Mouse (Mus musculus): ENCODE measurements around the gene Cdk14. TPM values are rescaled to one million over a fixed set of nuclear protein-coding genes. Genes with fewer than 3 reads are reported as not detected.

Gene Cdk14
- polyA plus RNA-seq, 1 experiment from 2014 or later: 42.2 TPM

DNA sequence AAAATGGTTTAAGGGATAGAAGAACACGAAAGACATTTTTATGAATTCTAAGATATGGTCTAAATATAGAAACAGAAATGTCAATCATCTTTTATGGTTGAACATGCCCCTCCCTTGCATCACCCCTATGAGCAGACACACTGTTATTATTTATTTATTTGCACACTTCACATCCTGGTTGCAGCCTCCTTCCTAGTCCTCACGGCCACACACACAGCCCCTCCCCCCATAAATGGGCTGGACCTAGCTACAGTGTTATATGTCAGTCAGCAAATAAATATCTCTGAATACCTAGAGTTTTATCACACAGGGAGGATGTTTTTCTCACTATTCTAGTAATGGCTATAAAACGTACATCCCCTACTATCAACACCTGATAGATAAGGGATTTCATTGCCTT, 633.3 kb downstream of the Cdk14 start:
- WGBS: 82% methylated on average over 3 of the region's 3 CpGs
- H3K4me1 ChIP-seq: no peaks in the 10 kb centered on the region
- no peak overlapping the region for H3K4me2 ChIP-seq
- H3K4me3 ChIP-seq (replicated peaks): no peak overlapping the region
- no peak overlapping the region for H3K9ac ChIP-seq (replicated peaks)
- no peaks in the 10 kb centered on the region for H3K36me3 ChIP-seq
- no peak for ATAC-seq (ENCODE audit: low FRiP score)
- no peaks in the 10 kb centered on the region for H3K9me3 ChIP-seq (replicated peaks)
- no peak overlapping the region for H3K27ac ChIP-seq (replicated peaks)
- H3K27me3 ChIP-seq (replicated peaks): no peaks in the 10 kb centered on the region

DNA sequence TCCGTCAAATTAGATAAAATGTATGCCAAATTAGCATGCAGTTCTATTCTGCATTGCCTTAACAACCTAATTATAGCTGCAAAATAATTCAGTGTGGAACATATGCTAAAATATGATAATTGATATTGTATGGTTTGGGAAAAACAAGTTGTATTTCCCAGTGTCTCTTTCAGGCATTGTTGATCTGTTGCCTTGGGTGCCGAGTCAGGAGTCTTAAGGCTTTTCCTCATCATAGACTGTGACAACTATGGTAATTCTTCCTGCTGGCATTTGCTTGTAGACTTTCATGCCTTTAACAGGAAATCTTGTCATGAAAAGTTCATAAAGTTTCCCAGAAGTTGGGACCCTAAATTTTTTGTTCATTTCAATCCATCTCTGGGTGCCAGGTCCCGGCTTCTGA, 641.8 kb downstream of the Cdk14 start:
- Histone ChIP-seq H3K4me1 (no peaks in the 10 kb centered on the region), H3K27ac (replicated peaks) (no peak overlapping the region), H3K9me3 (replicated peaks) (no peaks in the 10 kb centered on the region), H3K4me3 (replicated peaks) (no peak overlapping the region), H3K27me3 (replicated peaks) (no peaks in the 10 kb centered on the region), H3K4me2 (no peak overlapping the region), H3K9ac (replicated peaks) (no peak overlapping the region), H3K36me3 (no peaks in the 10 kb centered on the region)
- no peak for ATAC-seq (ENCODE audit: low FRiP score)
- 88% methylated on average over 3 of the region's 3 CpGs for WGBS

DNA sequence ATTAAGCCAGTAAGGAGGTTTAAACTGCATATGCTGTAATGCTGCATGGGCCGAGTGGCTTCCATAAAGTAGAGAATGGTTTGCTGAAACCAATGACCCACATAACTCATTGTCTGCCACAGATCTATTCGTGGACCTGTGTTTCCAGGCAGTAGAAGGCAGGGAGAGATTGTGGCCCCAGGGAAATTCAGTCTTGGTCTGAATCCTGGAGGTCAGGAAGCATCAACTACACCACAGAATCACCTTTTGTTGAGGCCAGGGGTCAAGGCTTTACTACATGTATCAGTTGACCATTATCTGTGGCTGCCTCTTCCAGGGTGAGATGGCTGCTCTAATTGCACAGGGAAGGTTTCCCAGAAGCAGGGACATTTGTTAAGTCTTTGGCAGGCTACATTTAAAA, 643.6 kb downstream of the Cdk14 start:
- H3K27ac ChIP-seq (replicated peaks): no peak overlapping the region
- ATAC-seq (ENCODE audit: low FRiP score): no peak
- H3K9ac ChIP-seq (replicated peaks): no peak overlapping the region
- H3K36me3 ChIP-seq: no peaks in the 10 kb centered on the region
- no peak overlapping the region for H3K4me3 ChIP-seq (replicated peaks)
- no peaks in the 10 kb centered on the region for H3K27me3 ChIP-seq (replicated peaks)
- H3K4me2 ChIP-seq: no peak overlapping the region
- H3K9me3 ChIP-seq (replicated peaks): no peaks in the 10 kb centered on the region
- WGBS: 45% methylated on average over 2 of the region's 2 CpGs
- H3K4me1 ChIP-seq: no peaks in the 10 kb centered on the region

DNA sequence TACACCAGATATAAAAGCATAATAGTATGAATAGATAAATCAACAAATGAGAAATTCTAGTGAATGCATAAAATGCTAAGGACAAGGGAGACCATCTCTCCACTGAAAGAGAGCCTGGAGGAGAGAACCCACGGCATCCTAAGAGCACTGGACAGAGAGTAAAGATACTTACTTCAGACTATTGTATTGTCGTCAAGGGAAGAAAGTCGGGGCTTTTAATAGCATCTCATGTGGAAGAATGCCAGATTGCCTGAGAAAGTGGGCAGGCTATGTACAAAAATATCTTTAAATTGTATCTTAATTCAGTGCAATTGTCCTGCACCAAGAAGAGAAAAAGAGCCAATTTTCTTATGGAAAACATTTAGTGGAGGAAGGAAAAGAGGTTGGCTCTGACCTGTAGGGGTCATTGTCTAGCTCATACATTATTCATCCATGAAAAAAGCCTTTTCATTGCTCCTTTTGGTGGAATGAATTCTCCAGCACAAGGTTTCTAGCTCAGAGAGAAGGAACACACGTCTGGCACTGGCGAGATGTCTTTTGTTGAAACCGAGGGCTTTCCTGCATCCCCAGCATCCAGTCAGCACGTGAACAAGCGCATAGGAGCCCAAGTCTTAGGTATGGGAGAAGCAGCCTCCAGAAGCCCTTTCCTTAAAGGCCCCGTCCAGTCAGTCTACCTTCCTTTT, 646.9 kb downstream of the Cdk14 start:
- WGBS: 23% methylated on average over 9 of the region's 9 CpGs
- Histone ChIP-seq H3K9ac (replicated peaks) (no peak overlapping the region), H3K9me3 (replicated peaks) (no peaks in the 10 kb centered on the region), H3K4me2 (no peak overlapping the region), H3K27me3 (replicated peaks) (no peaks in the 10 kb centered on the region), H3K27ac (replicated peaks) (no peak overlapping the region), H3K4me3 (replicated peaks) (no peak overlapping the region), H3K4me1 (no peaks in the 10 kb centered on the region), H3K36me3 (no peaks in the 10 kb centered on the region)
- 0 out of 2 replicates have a peak, but pooled peaks have one; percentile 14 for ATAC-seq (ENCODE audit: low FRiP score)

DNA sequence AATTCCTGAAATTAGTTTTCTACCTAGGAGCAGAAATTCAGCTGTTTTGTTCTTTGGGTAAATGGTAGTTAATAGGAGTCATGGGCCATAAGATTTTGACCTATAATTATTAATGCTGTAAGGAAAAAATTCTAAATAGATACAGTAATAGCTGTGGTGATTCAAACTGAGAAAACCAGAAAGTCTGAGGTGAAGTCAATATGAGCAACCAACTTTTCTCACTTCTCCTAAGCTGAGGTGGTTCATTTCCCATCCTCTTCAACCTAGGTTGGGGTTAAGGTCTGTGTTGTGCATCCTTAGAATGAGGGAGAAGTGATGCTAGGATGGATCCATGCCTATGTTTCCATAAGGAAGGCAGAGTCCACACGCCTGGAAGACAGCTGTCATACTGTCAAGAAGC, 649.5 kb downstream of the Cdk14 start:
- 80% methylated on average over 1 of the region's 1 CpGs for WGBS
- Histone ChIP-seq H3K9me3 (replicated peaks) (no peaks in the 10 kb centered on the region), H3K4me3 (replicated peaks) (no peak overlapping the region), H3K9ac (replicated peaks) (no peak overlapping the region), H3K36me3 (no peaks in the 10 kb centered on the region), H3K4me2 (no peak overlapping the region), H3K27me3 (replicated peaks) (0 out of 2 replicates have a peak, but pooled peaks cover 3% of the 10 kb centered on the region), H3K4me1 (no peaks in the 10 kb centered on the region), H3K27ac (replicated peaks) (no peak overlapping the region)
- no peak for ATAC-seq (ENCODE audit: low FRiP score)

DNA sequence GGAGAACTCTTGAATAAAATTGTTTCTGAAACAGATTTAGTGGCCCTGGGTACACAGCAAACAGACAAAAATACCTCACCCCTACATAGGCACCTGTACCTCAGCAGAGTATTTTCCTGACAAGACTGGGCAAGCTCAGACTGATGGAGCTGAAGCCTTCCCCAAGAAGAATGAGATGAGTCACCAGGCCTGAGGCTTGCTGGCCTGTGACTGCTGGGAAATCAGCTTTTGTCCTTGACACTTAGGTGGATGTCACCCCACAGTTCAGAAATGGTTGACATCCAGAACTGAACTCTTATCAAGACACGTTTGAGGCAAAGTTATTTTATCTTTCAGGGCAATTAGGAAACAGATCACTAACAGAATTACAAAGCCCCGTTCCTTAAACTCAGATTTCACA, 652.2 kb downstream of the Cdk14 start:
- Histone ChIP-seq H3K9me3 (replicated peaks) (no peaks in the 10 kb centered on the region), H3K36me3 (no peaks in the 10 kb centered on the region)
- no peak for ATAC-seq (ENCODE audit: low FRiP score)

DNA sequence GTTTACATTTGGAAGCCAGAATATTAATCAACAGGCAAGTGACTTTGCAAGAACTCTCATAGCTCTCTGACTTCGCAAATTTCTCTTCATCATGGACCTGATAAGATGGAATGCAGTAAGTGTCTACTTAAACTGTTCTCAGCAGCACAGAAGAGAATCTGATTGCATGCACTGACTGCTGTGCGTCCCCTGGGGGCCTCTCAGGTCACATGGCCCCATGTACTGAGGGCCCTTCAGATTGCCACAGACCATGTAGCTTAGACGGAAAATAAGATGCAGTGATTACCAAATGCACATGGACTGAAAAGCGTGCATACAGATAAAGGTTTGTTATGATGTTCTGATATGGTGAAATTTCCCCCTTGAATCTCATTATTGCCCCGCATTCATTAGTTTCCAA, 653.4 kb downstream of the Cdk14 start:
- H3K27me3 ChIP-seq (replicated peaks): 0 out of 2 replicates have a peak, but pooled peaks cover 3% of the 10 kb centered on the region
- no peak overlapping the region for H3K27ac ChIP-seq (replicated peaks)
- no peaks in the 10 kb centered on the region for H3K9me3 ChIP-seq (replicated peaks)
- no peak overlapping the region for H3K4me2 ChIP-seq
- no peak overlapping the region for H3K4me3 ChIP-seq (replicated peaks)
- no peaks in the 10 kb centered on the region for H3K36me3 ChIP-seq
- WGBS: 78% methylated on average over 5 of the region's 5 CpGs
- no peak for ATAC-seq (ENCODE audit: low FRiP score)
- no peak overlapping the region for H3K9ac ChIP-seq (replicated peaks)
- H3K4me1 ChIP-seq: no peaks in the 10 kb centered on the region

More for the DNA sequence above, 652.2 kb downstream of the Cdk14 start:
- 0 out of 2 replicates have a peak, but pooled peaks cover 3% of the 10 kb centered on the region for H3K27me3 ChIP-seq (replicated peaks)
- no peak overlapping the region for H3K4me3 ChIP-seq (replicated peaks)
- no peak overlapping the region for H3K27ac ChIP-seq (replicated peaks)
- H3K4me1 ChIP-seq: no peaks in the 10 kb centered on the region
- WGBS: 82% methylated on average over 2 of the region's 2 CpGs
- no peak overlapping the region for H3K9ac ChIP-seq (replicated peaks)
- H3K4me2 ChIP-seq: no peak overlapping the region

DNA sequence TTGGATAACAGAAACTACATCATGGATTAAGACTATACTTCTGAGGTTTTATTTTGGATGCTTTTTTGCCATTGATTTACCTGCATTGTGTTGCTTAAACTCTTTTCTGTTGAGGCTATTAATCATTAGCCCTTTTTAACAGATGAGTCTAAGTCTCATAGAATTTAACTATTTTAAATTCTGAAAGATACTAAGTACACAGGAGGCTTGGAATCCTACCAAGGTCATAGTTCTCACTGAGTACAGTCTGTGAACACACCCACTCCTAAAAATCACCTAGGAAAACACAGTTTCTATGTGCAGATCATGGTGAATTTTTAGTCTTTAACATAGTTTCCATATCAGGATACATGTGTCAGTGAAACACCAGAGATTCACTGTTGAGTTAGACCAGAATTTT, 658.2 kb downstream of the Cdk14 start:
- no peak for ATAC-seq (ENCODE audit: low FRiP score)
- Histone ChIP-seq H3K27ac (replicated peaks) (no peak overlapping the region), H3K36me3 (no peaks in the 10 kb centered on the region), H3K4me2 (no peak overlapping the region), H3K9ac (replicated peaks) (no peak overlapping the region), H3K4me3 (replicated peaks) (no peak overlapping the region), H3K9me3 (replicated peaks) (no peaks in the 10 kb centered on the region), H3K4me1 (peaks cover 9% of the 10 kb centered on the region; the same call in 1 of the 2 replicates), H3K27me3 (replicated peaks) (0 out of 2 replicates have a peak, but pooled peaks cover 6% of the 10 kb centered on the region)

DNA sequence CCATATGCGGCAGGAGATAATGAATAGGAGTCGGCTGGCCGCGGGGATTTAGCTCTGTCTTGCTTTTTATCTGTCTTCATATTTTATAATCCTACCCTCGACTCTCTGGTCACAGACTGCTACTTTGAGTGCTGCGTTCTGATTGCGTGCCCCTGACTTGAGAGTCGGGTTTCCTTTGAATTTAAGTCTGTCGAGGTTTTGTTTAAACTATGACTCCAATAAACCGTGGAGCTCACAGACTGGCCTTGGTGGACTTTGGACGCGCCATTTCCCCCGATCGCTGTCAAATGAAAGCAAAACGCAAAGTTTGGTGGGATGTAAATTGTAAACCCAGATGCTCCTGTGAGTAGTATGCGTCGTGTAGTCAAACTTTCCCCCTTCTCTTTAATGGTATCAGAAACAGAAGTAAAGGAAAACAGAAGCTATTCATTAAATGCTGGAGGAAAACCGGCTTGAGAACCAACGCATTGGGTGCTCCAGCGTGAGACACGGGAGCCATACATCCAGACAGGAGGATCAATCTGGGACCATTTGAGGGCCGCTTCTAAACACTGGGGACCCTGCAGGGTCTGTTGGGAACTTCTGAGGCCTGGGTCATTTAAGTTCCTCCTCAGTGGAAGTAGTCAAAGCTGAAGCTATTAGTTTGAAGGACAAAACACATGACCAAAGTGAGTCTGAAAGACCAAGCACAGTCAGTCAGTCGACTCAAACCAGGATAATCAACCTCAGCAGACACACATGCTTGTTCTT, 661.6 kb downstream of the Cdk14 start:
- no peaks in the 10 kb centered on the region for H3K36me3 ChIP-seq
- ATAC-seq (ENCODE audit: low FRiP score): 0 out of 2 replicates have a peak, but pooled peaks have one; percentile 4
- H3K4me2 ChIP-seq: peak overlapping the region; percentile 99
- H3K4me3 ChIP-seq (replicated peaks): peak overlapping the region; percentile 84
- peaks cover 32% of the 10 kb centered on the region for H3K4me1 ChIP-seq
- peak overlapping the region; percentile 73 for H3K9ac ChIP-seq (replicated peaks)
- WGBS: under 1% methylated on average over 23 of the region's 23 CpGs
- no peaks in the 10 kb centered on the region for H3K9me3 ChIP-seq (replicated peaks)
- peaks cover 10% of the 10 kb centered on the region for H3K27me3 ChIP-seq (replicated peaks)
- peak overlapping the region; percentile 92 for H3K27ac ChIP-seq (replicated peaks)

DNA sequence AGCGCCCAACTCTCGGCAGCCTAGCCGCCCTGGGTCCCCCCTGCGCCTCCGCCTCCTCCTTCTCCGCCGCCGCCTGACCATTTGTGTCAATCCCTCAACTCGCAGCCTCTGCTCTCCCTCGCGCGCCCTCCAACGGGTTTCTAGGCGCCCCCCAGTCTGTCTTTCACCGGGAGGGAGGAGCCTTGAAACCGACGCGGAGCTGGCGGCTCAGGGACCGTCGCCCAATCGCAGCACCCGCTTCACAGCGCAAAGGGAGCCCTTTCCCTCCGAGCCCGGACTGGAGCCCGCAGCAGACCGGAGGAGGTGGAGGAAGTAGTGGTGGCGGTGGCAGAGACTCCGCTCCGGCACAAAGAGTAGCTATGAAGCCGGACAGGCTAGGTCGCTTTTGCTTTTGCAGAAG, 662.2 kb downstream of the Cdk14 start, which contains the start of gene Fzd1:
Gene Fzd1 (minus strand): TSS at position 134 of the 400 bp plus-strand sequence.
- peak; percentile 92 for ATAC-seq (ENCODE audit: low FRiP score)
- WGBS: under 1% methylated on average over 29 of the region's 33 CpGs
- H3K9me3 ChIP-seq (replicated peaks): no peaks in the 10 kb centered on the region

DNA sequence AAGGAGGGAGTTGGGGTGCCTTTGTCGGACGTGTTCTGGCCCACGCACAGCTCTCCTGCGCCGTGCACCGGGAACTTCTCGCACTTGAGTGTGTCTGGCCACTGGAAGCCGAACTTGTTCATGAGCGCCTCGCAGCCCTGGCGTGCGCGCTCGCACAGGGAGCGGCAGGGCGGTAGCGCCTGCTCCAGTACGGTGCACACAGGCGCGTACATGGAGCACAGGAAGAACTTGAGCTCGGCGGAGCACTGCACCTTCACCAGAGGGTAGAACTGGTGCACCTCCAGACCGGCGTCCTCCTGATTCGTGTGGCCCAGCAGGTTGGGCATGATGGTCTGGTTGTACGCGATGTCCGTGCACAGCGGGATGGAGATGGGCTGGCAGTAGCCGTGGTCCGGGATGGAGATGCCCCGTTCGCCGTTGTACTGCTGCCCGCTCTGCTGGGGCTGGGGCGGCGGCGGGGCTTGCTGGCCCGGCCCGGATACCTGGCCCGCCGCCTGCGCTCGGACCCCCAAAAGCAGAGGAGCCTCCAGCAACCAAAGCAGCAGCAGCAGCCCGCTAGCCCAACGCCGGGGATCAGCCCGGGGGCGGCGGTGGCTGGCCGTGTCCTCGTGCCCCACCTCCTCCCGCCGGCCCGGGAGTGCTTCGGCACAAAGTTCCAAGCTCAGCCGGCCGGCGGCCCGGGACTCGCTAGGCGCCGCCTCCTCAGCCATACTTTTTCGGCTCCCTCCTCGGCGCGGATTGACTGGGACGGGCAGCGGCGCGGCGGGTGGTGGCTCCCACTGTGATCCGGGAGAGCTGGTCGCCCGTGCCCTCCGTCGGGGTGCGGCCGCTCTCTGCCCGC, 663.0 kb downstream of the Cdk14 start:
- Histone ChIP-seq H3K27ac (replicated peaks) (peak overlapping the region; percentile 92), H3K9me3 (replicated peaks) (no peaks in the 10 kb centered on the region), H3K9ac (replicated peaks) (peak overlapping the region; percentile 73), H3K4me3 (replicated peaks) (peak overlapping the region; percentile 84), H3K4me1 (peaks cover 32% of the 10 kb centered on the region), H3K27me3 (replicated peaks) (peaks cover 10% of the 10 kb centered on the region), H3K4me2 (peak overlapping the region; percentile 99), H3K36me3 (no peaks in the 10 kb centered on the region)
- WGBS: under 1% methylated on average over 75 of the region's 80 CpGs
- peak; percentile 56 for ATAC-seq (ENCODE audit: low FRiP score)

More for the DNA sequence above, 662.2 kb downstream of the Cdk14 start, which contains the start of gene Fzd1:
- Histone ChIP-seq H3K4me3 (replicated peaks) (peak within 1 kb of the TSS; percentile 84), H3K9ac (replicated peaks) (peak within 1 kb of the TSS; percentile 73), H3K36me3 (no peaks in the 10 kb centered on the region), H3K4me1 (peaks cover 32% of the 10 kb centered on the region), H3K4me2 (peak within 1 kb of the TSS; percentile 99), H3K27ac (replicated peaks) (peak within 1 kb of the TSS; percentile 92), H3K27me3 (replicated peaks) (peaks cover 10% of the 10 kb centered on the region)

Data from neural tube, embryonic 15.5 days (tissue).